Mouse (Mus musculus) heart, embryonic 11.5 days (tissue): ENCODE results near the gene Rpl35a. TPM values are rescaled to one million over a fixed set of nuclear protein-coding genes. Genes with fewer than 3 reads are reported as not detected.

ENCODE experiments used
- ATAC-seq: fragments of 200-750 bp; cut with Nextera tagmentation; replicated peaks from 2 replicates; pipeline ENCODE4 v1.8.0; 2017; ENCODE audit warnings: moderate library complexity; ENCODE audit not compliant: insufficient number of reproducible peaks, low FRiP score, low TSS enrichment
- H3K27ac ChIP-seq: fragments of 300-500 bp; sonication (generic); 2 replicates; pipeline ENCODE4 v1.5.1; 2014; ENCODE audit warnings: mild to moderate bottlenecking, low read depth, low read length
- H3K27me3 ChIP-seq: fragments of 300-500 bp; sonication (generic); 2 replicates; pipeline ENCODE4 v1.6.1; 2014; ENCODE audit warnings: mild to moderate bottlenecking, low read length, mixed read lengths; ENCODE audit not compliant: control insufficient read depth, insufficient read depth
- H3K36me3 ChIP-seq: fragments of 300-500 bp; sonication (generic); 2 replicates; pipeline ENCODE4 v1.6.1; 2014; ENCODE audit warnings: mild to moderate bottlenecking, low read length, moderate library complexity, mixed read lengths; ENCODE audit not compliant: control insufficient read depth, insufficient read depth
- H3K4me1 ChIP-seq: fragments of 300-500 bp; sonication (generic); 2 replicates; pipeline ENCODE4 v1.6.1; 2014; ENCODE audit warnings: low read length; ENCODE audit not compliant: control insufficient read depth, insufficient read depth
- H3K4me2 ChIP-seq: fragments of 300-500 bp; sonication (generic); 2 replicates; pipeline ENCODE4 v1.6.1; 2014; ENCODE audit warnings: mild to moderate bottlenecking, moderate library complexity
- H3K4me3 ChIP-seq: fragments of 300-500 bp; sonication (generic); 2 replicates; pipeline ENCODE4 v1.5.1; 2014; ENCODE audit warnings: low read depth, low read length
- H3K9ac ChIP-seq: fragments of 300-500 bp; sonication (generic); 2 replicates; pipeline ENCODE4 v1.6.1; 2014; ENCODE audit warnings: mild to moderate bottlenecking, low read depth, low read length, moderate library complexity
- H3K9me3 ChIP-seq: fragments of 300-500 bp; sonication (generic); replicated peaks from 2 replicates; pipeline ENCODE4 v1.6.1; 2016; ENCODE audit warnings: low read length; ENCODE audit not compliant: control insufficient read depth
- WGBS: fragments of 180-500 bp; shearing (Covaris S2); extraction: QIAGEN DNeasy Blood & Tissue Kit; methylation state at CpG from one replicate; pipeline ENCODE4 v1.1.7; 2014; ENCODE audit not compliant: insufficient replicate concordance; 5-methylcytosine and 5-hydroxymethylcytosine counted together
- polyA plus RNA-seq: library from polyadenylated mRNA; unstranded; fragments of >200 nt; fragmentation: Nextera tagmentation; extraction: Ambion mirVana; gene quantifications from 2 replicates; pipeline ENCODE4 v1.2.1, GENCODE M21; 2014

The Rpl35a gene
- 744 and 805 TPM in 2 replicates for polyA plus RNA-seq

DNA sequence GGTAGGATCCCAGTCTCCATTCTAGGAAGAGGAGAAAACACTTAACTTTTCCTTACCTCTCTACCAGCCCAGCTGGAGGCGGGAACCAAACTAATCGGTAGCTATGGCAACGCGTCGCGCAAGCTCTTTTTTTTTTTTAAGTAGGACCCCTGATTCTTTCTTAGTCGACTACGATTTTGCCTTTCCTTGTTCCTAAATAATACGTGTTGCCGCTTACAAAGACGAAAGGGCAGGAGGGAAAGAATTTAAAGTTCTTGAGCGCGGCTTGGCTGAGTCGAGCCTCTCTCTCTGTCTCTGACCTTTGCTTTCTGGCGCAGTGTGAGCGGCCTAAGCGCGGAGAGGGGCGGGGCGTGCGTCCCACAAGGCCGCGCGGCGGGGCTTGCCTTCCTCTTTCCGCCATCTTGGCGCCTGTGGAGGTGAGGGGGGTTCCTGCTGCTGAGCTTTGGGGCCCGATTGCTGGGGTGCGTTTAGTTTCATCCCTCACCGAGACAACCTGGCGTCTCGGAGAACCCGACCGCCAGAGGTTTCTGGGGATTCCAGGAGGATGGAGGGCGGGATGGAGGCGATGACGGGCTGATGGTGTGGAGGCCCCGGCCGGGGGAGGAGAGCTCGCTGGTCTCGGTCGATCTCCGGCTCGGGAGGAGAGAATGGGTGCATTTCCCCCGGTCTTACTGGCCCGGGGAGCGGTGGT is at the start of gene Rpl35a, which contains the start of gene Iqcg:
TSS of gene Rpl35a (plus strand) at position 359 of the 691 bp plus-strand sequence.
TSS of gene Iqcg (minus strand) at position 124 of the 691 bp plus-strand sequence.
- H3K27me3 ChIP-seq: no peaks in the 10 kb centered on the region
- peak within 1 kb of the TSS; percentile 67 for H3K4me2 ChIP-seq
- 1% methylated on average over 45 of the region's 47 CpGs for WGBS
- H3K27ac ChIP-seq: peak within 1 kb of the TSS; percentile 79
- H3K9me3 ChIP-seq: no peaks in the 10 kb centered on the region
- peak within 1 kb of the TSS; percentile 94 for H3K4me3 ChIP-seq
- peaks cover 21% of the 10 kb centered on the region for H3K36me3 ChIP-seq
- H3K4me1 ChIP-seq: peaks cover 11% of the 10 kb centered on the region
- H3K9ac ChIP-seq: peak within 1 kb of the TSS; percentile 96
- peak; percentile 86 for ATAC-seq

DNA sequence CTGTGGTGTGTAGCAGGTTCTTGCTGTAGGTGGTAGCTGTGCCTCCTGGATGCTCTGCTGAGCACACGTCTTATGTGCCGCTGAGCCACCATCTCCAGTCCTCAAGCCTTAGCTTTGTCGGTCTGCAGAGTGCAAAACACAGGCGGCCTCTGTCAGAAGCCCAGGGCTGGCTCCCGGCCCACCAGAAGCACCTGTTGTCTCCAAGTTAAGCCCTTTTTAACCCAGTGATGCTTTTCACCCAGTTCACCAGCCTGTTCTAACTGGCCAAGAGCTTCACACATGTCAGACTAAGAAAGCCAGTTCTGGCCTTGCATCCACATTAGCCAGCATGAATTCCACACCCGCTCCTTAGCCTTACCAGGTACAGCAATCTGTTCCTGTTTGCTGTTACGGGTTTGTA is 49.4 kb upstream of the Rpl35a start:
- ATAC-seq: no peak
- Histone ChIP-seq H3K9me3 (no peaks in the 10 kb centered on the region), H3K4me3 (no peak overlapping the region), H3K9ac (no peak overlapping the region), H3K27ac (no peak overlapping the region), H3K4me1 (peaks cover 4% of the 10 kb centered on the region; the same call in 1 of the 2 replicates), H3K4me2 (no peak overlapping the region), H3K27me3 (no peaks in the 10 kb centered on the region), H3K36me3 (peaks cover 9% of the 10 kb centered on the region)
- WGBS: 93% methylated on average over 7 of the region's 7 CpGs

DNA sequence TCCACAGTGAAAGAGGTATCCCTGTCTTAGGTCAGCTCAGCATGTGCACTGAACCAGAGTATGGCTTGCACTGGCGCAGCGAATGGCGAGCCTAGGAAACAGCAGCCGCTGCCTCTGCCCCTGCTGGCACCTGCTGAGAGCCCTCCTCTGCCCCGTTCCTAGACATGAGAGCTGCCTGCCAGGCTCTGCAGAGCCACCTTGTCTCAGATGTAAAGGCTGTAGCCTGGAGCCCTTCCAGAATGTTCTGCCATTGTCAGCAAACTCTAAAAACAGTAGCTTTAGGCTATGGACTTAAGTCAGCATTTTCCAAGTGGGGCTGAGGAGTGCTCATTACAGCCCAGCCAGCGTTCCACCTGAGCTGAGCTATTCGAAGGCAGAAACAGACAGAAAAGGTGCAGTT is 48.8 kb upstream of the Rpl35a start:
- ATAC-seq: no peak
- no peak overlapping the region for H3K27ac ChIP-seq
- H3K4me1 ChIP-seq: peaks cover 4% of the 10 kb centered on the region; the same call in 1 of the 2 replicates
- WGBS: 84% methylated on average over 7 of the region's 7 CpGs
- H3K27me3 ChIP-seq: no peaks in the 10 kb centered on the region
- H3K4me3 ChIP-seq: no peak overlapping the region
- no peaks in the 10 kb centered on the region for H3K9me3 ChIP-seq
- H3K4me2 ChIP-seq: no peak overlapping the region
- no peak overlapping the region for H3K9ac ChIP-seq
- H3K36me3 ChIP-seq: peaks cover 11% of the 10 kb centered on the region

DNA sequence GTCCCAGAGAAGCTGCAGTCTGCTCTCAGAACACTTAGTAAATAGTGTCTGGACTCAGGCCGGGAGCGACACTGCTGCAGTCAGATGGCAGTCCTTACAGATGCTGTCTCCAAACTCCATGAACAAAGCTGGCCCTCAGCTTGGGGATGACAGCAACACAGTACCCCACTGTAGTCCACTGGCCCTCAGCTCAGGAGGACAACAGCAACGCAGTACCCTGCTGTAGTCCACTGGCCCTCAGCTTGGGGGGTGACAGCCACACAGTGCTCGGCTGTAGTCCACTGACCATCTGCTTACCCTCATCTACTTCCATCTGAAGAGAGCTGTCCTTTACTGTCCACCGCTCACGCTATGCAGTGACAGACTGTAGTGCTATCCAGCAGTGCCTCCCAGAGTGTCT is 46.1 kb upstream of the Rpl35a start:
- Histone ChIP-seq H3K27me3 (no peaks in the 10 kb centered on the region), H3K4me2 (no peak overlapping the region), H3K4me1 (peaks cover 4% of the 10 kb centered on the region; the same call in 1 of the 2 replicates), H3K36me3 (peaks cover 18% of the 10 kb centered on the region), H3K9me3 (no peaks in the 10 kb centered on the region), H3K27ac (no peak overlapping the region), H3K9ac (no peak overlapping the region), H3K4me3 (no peak overlapping the region)
- no peak for ATAC-seq
- WGBS: 92% methylated on average over 6 of the region's 6 CpGs

DNA sequence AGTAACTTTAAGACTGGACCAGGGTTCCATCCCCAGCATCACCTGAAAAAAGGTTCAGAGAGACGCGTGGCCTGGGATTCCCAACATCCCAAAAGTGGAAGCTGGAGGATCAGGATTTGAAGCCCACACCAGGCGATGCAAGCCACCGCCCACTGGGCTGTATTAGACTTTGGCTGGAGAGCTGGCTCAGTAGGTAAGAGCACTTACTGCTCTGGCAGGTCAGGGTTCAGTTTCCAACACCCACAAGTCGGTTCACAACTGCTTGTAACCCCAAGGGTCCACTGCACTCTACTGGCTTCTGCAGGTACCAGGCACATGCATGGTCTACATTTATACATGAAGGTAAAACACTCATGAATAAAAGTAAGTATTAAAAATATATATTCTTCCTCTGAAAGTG is 42.5 kb upstream of the Rpl35a start:
- no peaks in the 10 kb centered on the region for H3K9me3 ChIP-seq
- no peaks in the 10 kb centered on the region for H3K27me3 ChIP-seq
- no peak overlapping the region for H3K9ac ChIP-seq
- H3K4me2 ChIP-seq: no peak overlapping the region
- WGBS: 87% methylated on average over 5 of the region's 5 CpGs
- H3K4me1 ChIP-seq: no peaks in the 10 kb centered on the region
- H3K27ac ChIP-seq: no peak overlapping the region
- H3K36me3 ChIP-seq: peaks cover 12% of the 10 kb centered on the region
- ATAC-seq: no peak
- H3K4me3 ChIP-seq: no peak overlapping the region

DNA sequence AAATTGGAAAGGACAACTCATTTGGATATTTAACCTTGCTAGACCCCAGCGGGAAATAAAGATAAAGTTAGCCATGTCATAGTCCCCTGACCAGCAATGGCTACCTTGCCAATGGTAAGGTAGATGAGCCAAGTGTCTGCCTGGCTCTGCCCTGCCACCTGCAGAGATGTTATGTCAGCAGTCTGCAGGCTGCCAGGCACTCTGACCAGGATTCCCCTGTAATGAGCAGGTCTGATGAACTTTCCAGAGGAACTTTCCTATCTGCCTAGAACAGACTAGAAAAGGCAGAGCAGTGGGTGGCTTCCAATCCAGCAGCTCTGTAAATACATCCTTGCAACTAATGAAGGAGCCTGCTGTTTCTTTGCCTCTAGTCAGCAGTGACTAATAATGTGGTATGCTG is 41.3 kb upstream of the Rpl35a start:
- peaks cover 12% of the 10 kb centered on the region for H3K36me3 ChIP-seq
- H3K4me1 ChIP-seq: no peaks in the 10 kb centered on the region
- no peak overlapping the region for H3K9ac ChIP-seq
- H3K27me3 ChIP-seq: no peaks in the 10 kb centered on the region
- H3K27ac ChIP-seq: no peak overlapping the region
- no peak for ATAC-seq
- H3K4me2 ChIP-seq: no peak overlapping the region
- no peak overlapping the region for H3K4me3 ChIP-seq
- no peaks in the 10 kb centered on the region for H3K9me3 ChIP-seq
- 93% methylated on average over 1 of the region's 1 CpGs for WGBS

DNA sequence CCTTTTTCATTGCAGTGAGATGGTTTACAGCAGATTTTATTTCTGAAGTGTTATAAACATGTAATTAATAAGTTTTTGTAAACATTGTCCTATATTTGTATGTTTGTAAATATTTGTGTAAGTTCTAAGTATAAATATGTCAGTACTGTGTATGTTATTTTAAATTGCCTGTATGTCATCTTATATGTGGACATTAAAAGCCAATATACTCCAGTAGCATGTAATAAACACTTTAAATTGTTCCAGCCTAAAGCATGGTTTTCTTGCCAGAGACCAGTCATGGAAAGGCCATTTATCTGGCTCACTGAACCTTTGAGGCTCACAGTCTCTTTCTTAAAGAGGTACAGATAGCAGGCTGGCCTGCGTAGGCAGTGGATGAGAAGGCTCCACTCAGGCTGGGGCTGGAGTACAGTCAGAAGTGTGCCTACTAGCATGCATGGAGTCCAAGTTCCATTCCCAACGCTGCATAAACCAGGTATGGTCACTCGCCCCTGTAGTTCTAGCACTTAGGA is 40.8 kb upstream of the Rpl35a start:
- peaks cover 9% of the 10 kb centered on the region for H3K36me3 ChIP-seq
- WGBS: 92% methylated on average over 3 of the region's 3 CpGs
- ATAC-seq: no peak

DNA sequence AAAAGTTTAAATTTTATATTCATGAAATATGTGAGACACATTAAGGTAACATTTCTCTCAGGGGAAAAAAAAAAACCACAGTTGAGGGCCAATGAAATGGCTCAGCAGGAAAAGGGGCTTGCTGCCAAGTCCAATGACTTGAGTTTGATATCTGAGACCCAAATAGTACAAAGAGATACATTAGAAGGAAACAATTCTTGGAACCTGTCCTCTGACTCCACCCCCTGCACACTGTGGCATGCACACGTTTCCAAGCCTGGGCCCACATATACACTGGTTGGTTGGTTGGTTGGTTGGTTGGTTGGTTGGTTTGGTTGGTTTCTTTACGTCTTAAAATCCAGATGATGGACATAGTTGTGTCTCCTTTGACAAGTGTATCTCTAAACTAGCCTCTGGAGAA is 40.3 kb upstream of the Rpl35a start:
- Histone ChIP-seq H3K4me2 (no peak overlapping the region), H3K36me3 (peaks cover 9% of the 10 kb centered on the region), H3K27me3 (no peaks in the 10 kb centered on the region), H3K9ac (no peak overlapping the region), H3K4me3 (no peak overlapping the region), H3K4me1 (no peaks in the 10 kb centered on the region), H3K27ac (no peak overlapping the region), H3K9me3 (no peaks in the 10 kb centered on the region)
- 91% methylated on average over 2 of the region's 2 CpGs for WGBS
- ATAC-seq: no peak

More for the DNA sequence above, 40.8 kb upstream of the Rpl35a start:
- H3K4me3 ChIP-seq: no peak overlapping the region
- H3K27me3 ChIP-seq: no peaks in the 10 kb centered on the region
- no peak overlapping the region for H3K4me2 ChIP-seq
- no peak overlapping the region for H3K9ac ChIP-seq
- no peaks in the 10 kb centered on the region for H3K4me1 ChIP-seq
- H3K27ac ChIP-seq: no peak overlapping the region
- H3K9me3 ChIP-seq: no peaks in the 10 kb centered on the region
